Mouse (Mus musculus) erythroblast, embryonic 14.5 days (primary cell): ENCODE results near the gene Mab21l1. TPM values are rescaled to one million over a fixed set of nuclear protein-coding genes. Genes with fewer than 3 reads are reported as not detected.

Experiments used
- H3K27me3 ChIP-seq: 2 replicates; pipeline ENCODE4 v1.6.1; 2012; ENCODE audit warnings: inconsistent platforms; ENCODE audit not compliant: control insufficient read depth
- H3K36me3 ChIP-seq: 2 replicates; pipeline ENCODE4 v1.6.1; 2012; ENCODE audit warnings: mild to moderate bottlenecking, inconsistent platforms; ENCODE audit not compliant: control insufficient read depth
- H3K4me1 ChIP-seq: 2 replicates; pipeline ENCODE4 v1.6.1; 2012; ENCODE audit warnings: inconsistent platforms; ENCODE audit not compliant: control insufficient read depth
- H3K4me3 ChIP-seq: replicated peaks from 2 replicates; pipeline ENCODE3; 2012; ENCODE audit warnings: moderate library complexity, mild to moderate bottlenecking, inconsistent platforms
- H3K9me3 ChIP-seq: 2 replicates; pipeline ENCODE4 v1.6.1; 2012; ENCODE audit warnings: low read length, inconsistent platforms, mixed read lengths; ENCODE audit not compliant: control insufficient read depth
- GATA1 ChIP-seq: IDR thresholded peaks from 2 replicates; pipeline ENCODE4 v1.6.1; 2012; ENCODE audit warnings: low read length, inconsistent platforms, mixed read lengths
- TAL1 ChIP-seq: IDR thresholded peaks from 3 replicates; pipeline ENCODE4 v1.6.1; 2012; ENCODE audit warnings: low read length, inconsistent platforms, mixed read lengths
- polyA plus RNA-seq: library from polyadenylated mRNA; stranded (reverse); fragments of >175 nt; gene quantifications from 2 replicates; pipeline ENCODE4 v1.2.3, GENCODE M21; 2012

Mab21l1 gene
- polyA plus RNA-seq, 1 experiment: not detected

DNA sequence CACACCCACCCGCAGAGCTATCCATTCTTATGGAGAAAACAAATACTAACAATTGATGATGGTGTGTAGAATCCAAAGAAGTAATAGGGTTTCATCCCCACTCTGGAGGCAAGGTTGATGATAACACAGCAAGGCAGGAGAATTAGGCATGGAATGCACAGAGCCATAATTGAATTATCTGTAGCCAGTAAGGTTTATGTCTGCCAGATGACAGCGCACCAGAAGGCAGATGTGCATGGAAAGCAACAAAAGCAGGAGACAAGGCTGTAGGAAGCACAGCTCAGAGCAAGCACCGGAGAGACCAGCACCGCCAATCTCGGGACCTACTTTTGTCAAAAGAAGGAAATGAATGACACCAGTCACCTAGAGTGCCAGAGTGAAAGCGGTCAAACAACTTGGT lies 28.4 kb upstream of the Mab21l1 start:
- TF ChIP-seq GATA1 (no peak), TAL1 (no peak)
- H3K27me3 ChIP-seq: no peaks in the 10 kb centered on the region
- no peak overlapping the region for H3K4me3 ChIP-seq
- H3K9me3 ChIP-seq: no peaks in the 10 kb centered on the region
- no peaks in the 10 kb centered on the region for H3K36me3 ChIP-seq
- no peaks in the 10 kb centered on the region for H3K4me1 ChIP-seq

DNA sequence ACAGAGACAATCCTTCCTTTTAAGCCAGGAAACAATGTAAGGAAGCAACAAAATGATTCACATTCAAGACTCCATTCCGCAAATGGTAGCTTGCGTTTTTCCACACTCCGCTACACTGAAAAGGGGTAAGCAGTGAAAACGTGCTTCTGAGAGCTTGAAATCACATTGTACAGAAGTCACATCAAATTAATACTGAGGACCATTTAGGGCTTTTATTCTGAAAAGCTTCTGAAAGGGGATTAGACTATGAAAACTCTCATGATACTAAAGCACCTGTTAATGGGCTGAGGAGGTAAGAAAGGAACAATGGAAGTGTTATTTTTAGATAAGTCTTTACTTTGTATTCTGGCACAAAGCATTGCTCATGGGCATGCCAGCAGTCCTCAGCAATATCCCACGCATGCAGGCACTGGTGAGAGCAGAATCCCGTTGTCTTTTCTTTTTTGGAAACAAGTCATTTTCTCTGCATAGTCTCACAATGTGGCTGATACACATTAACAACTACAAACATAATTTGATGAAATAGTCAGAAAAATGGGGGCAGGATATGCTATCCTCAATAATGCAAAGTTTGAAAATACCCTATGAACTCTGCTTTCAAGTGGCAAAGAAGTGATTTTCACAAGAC lies 27.2 kb upstream of the Mab21l1 start:
- TF ChIP-seq TAL1 (no peak), GATA1 (no peak)
- Histone ChIP-seq H3K36me3 (no peaks in the 10 kb centered on the region), H3K27me3 (no peaks in the 10 kb centered on the region), H3K4me1 (no peaks in the 10 kb centered on the region), H3K4me3 (no peak overlapping the region), H3K9me3 (no peaks in the 10 kb centered on the region)

DNA sequence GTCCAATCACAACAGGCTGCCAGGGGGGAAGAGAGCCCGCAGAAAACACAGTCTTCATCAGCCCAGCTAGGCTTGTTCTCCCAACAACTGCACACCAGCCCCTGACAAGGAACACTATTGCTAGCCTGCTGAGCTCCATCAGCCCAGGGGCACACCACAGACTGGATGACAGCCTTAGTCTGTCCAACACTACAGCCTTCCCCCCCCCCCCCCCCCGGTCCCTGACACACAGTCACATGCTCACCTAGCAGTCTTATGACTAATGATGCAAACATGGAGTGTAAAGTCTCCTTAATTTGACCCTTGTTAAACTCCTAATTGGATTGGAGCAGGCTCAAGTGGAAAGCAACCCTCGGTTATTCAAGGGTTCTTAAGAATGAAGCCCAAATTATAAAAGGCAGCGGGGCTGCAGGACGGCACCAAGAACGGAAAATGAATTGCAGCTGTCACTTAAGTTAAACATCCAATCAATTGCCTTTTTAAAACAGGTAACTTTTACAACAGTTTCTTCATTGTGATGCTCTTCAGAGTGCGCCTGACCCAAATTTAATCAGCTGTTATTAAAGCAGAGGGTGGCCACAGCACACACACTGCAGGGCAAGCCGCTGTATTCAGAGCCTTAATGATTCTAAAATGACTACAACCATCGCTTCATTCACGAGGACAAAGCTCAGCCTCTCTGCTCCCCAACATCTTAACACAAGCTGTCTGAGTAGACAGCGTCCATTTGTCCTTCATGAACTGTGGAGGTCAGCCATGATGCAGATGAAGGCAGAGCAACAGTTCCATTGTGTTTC lies 26.3 kb upstream of the Mab21l1 start:
- TF ChIP-seq TAL1: no peak
- no peak for TF ChIP-seq GATA1
- no peaks in the 10 kb centered on the region for H3K4me1 ChIP-seq
- H3K36me3 ChIP-seq: no peaks in the 10 kb centered on the region
- no peak overlapping the region for H3K4me3 ChIP-seq
- no peaks in the 10 kb centered on the region for H3K9me3 ChIP-seq
- no peaks in the 10 kb centered on the region for H3K27me3 ChIP-seq

DNA sequence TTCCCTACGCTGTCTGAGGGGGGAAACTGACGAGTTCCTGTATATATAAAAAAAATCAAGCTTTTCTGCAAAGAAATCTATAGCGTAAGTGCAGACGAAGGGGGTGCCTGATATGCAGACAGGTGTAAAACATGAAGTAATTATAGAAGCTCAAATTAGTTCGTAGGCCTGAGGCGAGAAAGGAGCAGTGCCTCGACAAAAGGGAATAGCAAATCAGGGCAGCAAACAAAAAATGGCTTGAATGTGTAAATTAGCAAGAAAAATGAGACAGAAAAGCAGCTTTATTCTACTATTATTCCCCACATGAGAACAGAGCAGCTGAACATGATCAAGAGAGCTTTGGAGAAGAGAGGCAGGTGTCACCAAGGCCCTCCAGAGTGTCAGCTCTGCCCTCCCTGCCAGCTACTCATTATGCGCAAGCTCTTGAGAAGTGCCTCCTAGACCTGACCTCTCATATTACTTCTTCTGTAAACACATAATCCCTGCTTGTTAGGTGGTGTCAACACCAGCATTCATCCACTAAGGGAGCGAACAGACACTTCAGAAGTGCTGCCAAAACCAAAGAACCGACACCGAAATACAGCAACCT lies 25.6 kb upstream of the Mab21l1 start:
- Histone ChIP-seq H3K4me3 (no peak overlapping the region), H3K36me3 (no peaks in the 10 kb centered on the region), H3K9me3 (no peaks in the 10 kb centered on the region), H3K4me1 (no peaks in the 10 kb centered on the region), H3K27me3 (no peaks in the 10 kb centered on the region)
- TF ChIP-seq GATA1 (no peak), TAL1 (no peak)

DNA sequence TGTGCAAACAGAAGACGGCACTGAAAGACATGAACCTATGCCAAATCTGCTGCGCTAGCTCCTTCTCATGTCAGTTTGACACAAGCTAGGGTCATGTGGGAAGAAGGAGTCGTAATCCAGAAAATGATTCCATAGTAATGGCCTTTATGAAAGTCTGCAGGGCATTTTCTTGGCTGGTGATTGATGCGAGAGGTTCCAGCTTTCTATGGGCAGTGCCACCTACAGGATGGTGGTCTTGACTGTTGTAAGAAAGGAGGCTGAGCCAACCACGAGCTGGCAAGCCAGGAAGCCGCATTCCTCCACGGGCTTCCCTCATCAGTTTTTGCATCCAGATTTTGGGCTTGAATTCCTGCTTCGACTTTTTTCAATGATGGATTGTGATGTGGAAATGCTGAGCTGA lies 24.0 kb upstream of the Mab21l1 start:
- H3K9me3 ChIP-seq: no peaks in the 10 kb centered on the region
- H3K27me3 ChIP-seq: no peaks in the 10 kb centered on the region
- H3K4me3 ChIP-seq: no peak overlapping the region
- TF ChIP-seq GATA1 (no peak), TAL1 (no peak)
- no peaks in the 10 kb centered on the region for H3K4me1 ChIP-seq
- no peaks in the 10 kb centered on the region for H3K36me3 ChIP-seq

DNA sequence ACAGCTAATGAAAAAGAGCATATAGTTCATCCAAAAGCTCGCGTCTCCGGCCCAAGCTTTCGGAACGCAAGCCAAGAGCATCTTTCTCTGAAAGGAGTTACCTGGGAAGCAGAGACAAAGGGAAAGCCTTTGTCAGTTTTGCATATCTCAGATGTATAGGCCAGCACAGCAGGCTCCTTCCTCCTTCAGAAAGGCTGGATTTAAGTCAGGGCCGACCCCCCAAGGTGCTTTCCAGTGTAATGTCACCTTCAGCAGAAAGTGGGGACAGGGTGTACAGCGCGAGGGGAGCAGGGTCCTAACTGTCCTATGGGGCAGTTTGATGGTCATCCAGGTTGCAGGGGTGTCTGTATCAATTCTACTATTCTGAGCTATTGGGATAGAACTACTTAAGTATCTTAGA lies 18.7 kb upstream of the Mab21l1 start:
- Histone ChIP-seq H3K4me1 (no peaks in the 10 kb centered on the region), H3K9me3 (no peaks in the 10 kb centered on the region), H3K36me3 (no peaks in the 10 kb centered on the region), H3K27me3 (no peaks in the 10 kb centered on the region), H3K4me3 (no peak overlapping the region)
- TF ChIP-seq GATA1 (no peak), TAL1 (no peak)

DNA sequence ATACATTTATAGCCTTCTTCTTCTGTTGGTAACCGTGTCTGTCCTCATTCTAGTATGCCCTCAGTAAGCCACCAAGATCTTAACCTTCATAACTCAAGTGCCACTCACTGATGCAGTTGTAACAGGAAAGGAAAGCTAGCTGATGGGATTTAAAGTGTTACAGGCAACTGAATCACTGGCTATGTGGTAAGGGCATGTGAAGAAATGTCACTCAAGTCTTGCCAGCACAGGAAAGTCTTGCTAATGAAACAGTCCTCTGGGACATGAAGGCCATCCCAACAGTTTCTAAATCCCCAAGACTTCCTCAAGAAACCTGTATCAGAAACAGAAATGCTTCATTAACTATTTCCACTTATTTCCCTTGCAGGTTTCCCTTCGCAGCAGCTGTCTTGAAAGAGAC lies 13.7 kb upstream of the Mab21l1 start:
- Histone ChIP-seq H3K4me1 (no peaks in the 10 kb centered on the region), H3K36me3 (no peaks in the 10 kb centered on the region), H3K27me3 (no peaks in the 10 kb centered on the region), H3K9me3 (no peaks in the 10 kb centered on the region), H3K4me3 (no peak overlapping the region)
- no peak for TF ChIP-seq GATA1
- no peak for TF ChIP-seq TAL1

DNA sequence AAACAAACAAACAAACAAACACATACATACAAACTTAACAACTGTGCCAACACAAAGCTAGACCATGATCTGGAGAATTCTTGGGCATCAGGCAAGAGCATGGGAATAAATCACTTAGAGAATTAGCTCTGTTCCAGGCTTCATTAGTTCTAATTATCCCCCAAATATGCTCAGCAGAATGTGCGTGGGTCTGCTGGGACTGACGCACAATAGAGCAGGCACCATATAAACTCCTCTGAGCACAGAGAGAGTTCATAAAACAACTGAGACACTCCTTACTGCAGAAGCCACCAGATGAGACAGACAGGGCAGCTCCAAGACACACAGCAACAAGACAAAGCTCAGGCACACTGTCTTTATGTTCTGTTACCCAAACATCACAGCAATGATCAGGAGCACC lies 13.0 kb upstream of the Mab21l1 start:
- H3K36me3 ChIP-seq: no peaks in the 10 kb centered on the region
- H3K27me3 ChIP-seq: no peaks in the 10 kb centered on the region
- no peaks in the 10 kb centered on the region for H3K9me3 ChIP-seq
- no peaks in the 10 kb centered on the region for H3K4me1 ChIP-seq
- no peak for TF ChIP-seq GATA1
- no peak for TF ChIP-seq TAL1
- H3K4me3 ChIP-seq: no peak overlapping the region

DNA sequence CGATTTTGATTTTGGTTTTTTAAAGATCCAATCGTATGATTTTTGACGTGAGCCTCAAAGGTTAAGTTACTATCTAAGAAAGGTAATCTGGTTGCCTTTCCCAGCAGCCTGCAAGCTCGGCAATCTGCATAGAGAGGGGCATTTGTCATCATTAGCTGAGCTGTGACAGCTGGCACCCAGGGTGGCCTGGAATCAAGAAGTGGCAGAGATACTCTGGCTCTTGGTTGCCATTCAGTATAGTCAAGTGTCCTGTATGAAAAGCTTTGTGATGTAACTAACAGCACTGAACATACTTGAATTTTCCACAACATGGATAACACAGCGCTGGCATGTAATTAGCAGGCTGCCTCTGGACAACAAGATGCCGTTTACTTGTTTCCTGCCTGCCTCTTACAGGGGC lies 8.1 kb upstream of the Mab21l1 start:
- no peak overlapping the region for H3K4me3 ChIP-seq
- no peaks in the 10 kb centered on the region for H3K9me3 ChIP-seq
- no peaks in the 10 kb centered on the region for H3K36me3 ChIP-seq
- H3K27me3 ChIP-seq: peaks cover 14% of the 10 kb centered on the region
- no peaks in the 10 kb centered on the region for H3K4me1 ChIP-seq
- TF ChIP-seq GATA1 (no peak), TAL1 (no peak)
